Comparison of ENCODE assay signal across 24 mouse cellular contexts in the genomic region with DNA sequence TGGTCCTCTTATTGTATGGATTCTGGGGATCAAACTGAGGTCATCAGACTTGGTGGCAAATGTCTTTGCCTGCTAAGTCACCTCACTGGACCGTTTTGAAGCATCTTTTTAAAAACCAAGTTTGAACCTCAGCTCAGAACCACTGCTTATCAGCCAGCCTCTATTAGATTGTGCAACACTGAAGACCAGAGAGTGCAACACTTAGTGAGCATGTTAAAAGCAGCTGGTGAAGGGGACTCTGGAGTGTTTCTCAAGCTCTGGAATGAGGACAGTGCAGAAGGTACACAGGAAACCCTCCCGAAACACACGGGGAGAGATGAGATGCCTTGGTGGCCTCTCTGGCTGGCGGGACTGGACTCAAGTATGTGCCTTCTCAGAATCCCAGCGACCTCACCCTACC. TPM values are rescaled to one million over a fixed set of nuclear protein-coding genes. Genes with fewer than 3 reads are reported as not detected.
DNase-seq lines count a peak whose midpoint lies in the region; ATAC-seq and TF ChIP-seq lines count a peak whose summit lies in the region.
"Had no signal": no experiment of that assay in that cellular context is flagged by ENCODE, and none has a peak within 500 bp of the region (broad histone marks: within the 10 kb centered on the region; RNA-seq: fewer than 3 reads in every experiment).

No protein-coding gene starts in this region.

- H3K4me1 ChIP-seq in lung, postnatal 0 days (ENCODE audit: insufficient read depth, low read depth, low read length), result no peaks in the 10 kb centered on the region
- H3K4me1 ChIP-seq: embryonic facial prominence, embryonic 10.5 days; embryonic facial prominence, embryonic 12.5 days; forebrain, embryonic 13.5 days; forebrain, embryonic 15.5 days had no signal

- peak; percentile 8 for DNase-seq in lung, postnatal 0 days (ENCODE audit: low spot score)
- DNase-seq in lung, postnatal 14 days, result no peak
- DNase-seq in thymus, postnatal 36 days, result no peak
- DNase-seq in spleen, postnatal 10 days (ENCODE audit: low spot score in 2 of 2), result no peak
- DNase-seq: adrenal gland, adult 2 months; adrenal gland, postnatal 10 days; adrenal gland, postnatal 25 days; B cell, adult 2 months; cerebellum, adult 11 months; cerebellum, adult 18-20 months; cerebellum, adult 8-10 months; cerebellum, adult 9-11 months; cerebellum, postnatal 14 days; cerebellum, postnatal 36 days; forebrain, postnatal 0 days had no signal

- no peak overlapping the region for H3K9ac ChIP-seq in lung, postnatal 0 days (replicated peaks; ENCODE audit: low read depth)
- H3K9ac ChIP-seq: embryonic facial prominence, embryonic 12.5 days; forebrain, embryonic 13.5 days; forebrain, embryonic 15.5 days; forebrain, postnatal 0 days had no signal

- H3K4me3 ChIP-seq in lung, postnatal 0 days (ENCODE audit: low read depth, low read length), result no peak overlapping the region
- H3K4me3 ChIP-seq: embryonic facial prominence, embryonic 10.5 days; embryonic facial prominence, embryonic 12.5 days; forebrain, embryonic 13.5 days; forebrain, embryonic 15.5 days had no signal

- H3K27ac ChIP-seq in lung, postnatal 0 days (ENCODE audit: low read length), result no peak overlapping the region
- H3K27ac ChIP-seq: embryonic facial prominence, embryonic 10.5 days; embryonic facial prominence, embryonic 12.5 days; forebrain, embryonic 13.5 days; forebrain, embryonic 15.5 days had no signal

- no peaks in the 10 kb centered on the region for H3K27me3 ChIP-seq in lung, postnatal 0 days (replicated peaks; ENCODE audit: insufficient read depth, low read length)
- H3K27me3 ChIP-seq: CH12.LX; embryonic facial prominence, embryonic 12.5 days; forebrain, embryonic 13.5 days; forebrain, embryonic 15.5 days had no signal

- no peak overlapping the region for H3K4me2 ChIP-seq in lung, postnatal 0 days (replicated peaks; ENCODE audit: low read depth, low read length)
- H3K4me2 ChIP-seq: embryonic facial prominence, embryonic 12.5 days; forebrain, embryonic 13.5 days; forebrain, embryonic 15.5 days had no signal

- TF ChIP-seq CTCF in lung, postnatal 0 days (IDR thresholded peaks at IDR 0.05), result no peak

- no peak for ATAC-seq in lung, postnatal 0 days
- ATAC-seq in common myeloid progenitor, adult 5-6 weeks (replicated peaks; ENCODE audit: low read depth, poor library complexity, severe bottlenecking), result 0 out of 2 replicates have a peak, but pooled peaks have one; percentile 39
- peak; percentile 52 for ATAC-seq in megakaryocyte progenitor cell, adult 5-6 weeks (replicated peaks; ENCODE audit: poor library complexity)
- ATAC-seq: forebrain, embryonic 13.5 days; forebrain, embryonic 15.5 days; forebrain, postnatal 0 days had no signal

- H3K36me3 ChIP-seq in lung, postnatal 0 days (ENCODE audit: insufficient read depth, low read length), result no peaks in the 10 kb centered on the region
- H3K36me3 ChIP-seq: embryonic facial prominence, embryonic 10.5 days; embryonic facial prominence, embryonic 12.5 days; forebrain, embryonic 15.5 days; G1E had no signal

- no peaks in the 10 kb centered on the region for H3K9me3 ChIP-seq in lung, postnatal 0 days (ENCODE audit: low read length)
- H3K9me3 ChIP-seq: embryonic facial prominence, embryonic 10.5 days; embryonic facial prominence, embryonic 12.5 days; forebrain, embryonic 13.5 days; forebrain, embryonic 15.5 days; G1E had no signal

- TF ChIP-seq EP300 in lung, postnatal 0 days (IDR thresholded peaks at IDR 0.05), result no peak

- WGBS in lung, postnatal 0 days, result 61% methylated on average over 5 of the region's 5 CpGs

RNA-seq across cellular contexts. Expression of a gene that starts 26.0 kb away (rescaled TPM):
- polyA plus RNA-seq in lung, postnatal 0 days (2015; fragmentation: Nextera tagmentation; extraction: Ambion mirVana), result 0.12 TPM in 2 replicates
- total RNA-seq in common myeloid progenitor, adult 5-6 weeks (2017), result not detected in 2 replicates
- total RNA-seq in megakaryocyte progenitor cell, adult 5-6 weeks (2015), result not detected in 2 replicates
- not detected in 2 replicates for total RNA-seq in megakaryocyte progenitor cell, adult 5-6 weeks (2017)
- total RNA-seq: CH12.LX; forebrain, postnatal 0 days had no signal
- polyA plus RNA-seq: CD4-positive, CD25-positive, alpha-beta regulatory T cell, adult 4 months; G1E had no signal
